Mouse (Mus musculus): ENCODE data around the gene Dnah11. TPM values are rescaled to one million over a fixed set of nuclear protein-coding genes. Genes with fewer than 3 reads are reported as not detected.
A peak's percentile ranks its signal among the peaks of the same experiment; 100 is the strongest.

Gene Dnah11
- polyA plus RNA-seq (2015; fragmentation: Nextera tagmentation; extraction: Ambion mirVana), result 0.07 and 0.10 TPM in 2 replicates

- no peak within 1 kb of the TSS for H3K27ac ChIP-seq
- H3K36me3 ChIP-seq, result no peaks in the 10 kb centered on the region
- H3K9me3 ChIP-seq, result no peaks in the 10 kb centered on the region
- ATAC-seq, result peak; percentile 99
- H3K27me3 ChIP-seq, result peaks cover 57% of the 10 kb centered on the region
- H3K4me1 ChIP-seq (replicated peaks), result peaks cover 7% of the 10 kb centered on the region
- H3K4me2 ChIP-seq (replicated peaks), result peak within 1 kb of the TSS; percentile 95
- H3K9ac ChIP-seq (replicated peaks), result peak within 1 kb of the TSS; percentile 37
- under 1% methylated on average over 47 of the region's 47 CpGs for WGBS
- H3K4me3 ChIP-seq (replicated peaks), result peak within 1 kb of the TSS; percentile 48
Measured at GRCm38 (mm10) chr12:118198386-118199093, at the start of gene Dnah11. Gene Dnah11, minus strand, starts transcription at chr12:118199043.

- no peak for ATAC-seq
- Histone ChIP-seq H3K9ac (replicated peaks) (no peak overlapping the region), H3K4me2 (replicated peaks) (no peak overlapping the region), H3K4me1 (replicated peaks) (no peaks in the 10 kb centered on the region), H3K36me3 (no peaks in the 10 kb centered on the region), H3K27me3 (no peaks in the 10 kb centered on the region), H3K27ac (no peak overlapping the region), H3K4me3 (replicated peaks) (no peak overlapping the region), H3K9me3 (no peaks in the 10 kb centered on the region)
- 63% methylated on average over 3 of the region's 3 CpGs for WGBS
Measured at GRCm38 (mm10) chr12:118221182-118221581, 22.3 kb upstream of the Dnah11 start.

DNA sequence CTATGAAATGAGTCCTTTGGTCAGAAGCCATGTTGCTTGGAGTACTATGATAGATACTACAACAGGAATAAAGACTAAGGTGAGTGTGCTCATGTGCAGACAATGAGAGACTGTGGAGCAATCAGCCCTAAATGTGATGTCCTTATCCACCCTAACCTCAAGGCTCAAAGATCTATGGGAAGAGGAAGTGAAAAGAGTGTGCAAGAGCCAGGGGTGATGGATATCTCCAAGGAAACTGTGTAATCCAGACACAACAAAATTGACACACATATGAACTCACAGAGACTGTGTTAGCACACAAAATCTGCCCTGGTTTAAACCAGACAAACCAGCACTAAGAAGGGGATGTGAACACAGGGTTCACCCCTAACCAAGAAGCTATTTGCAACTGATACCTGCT lies 21.2 kb upstream of the Dnah11 start:
- Histone ChIP-seq H3K9me3 (no peaks in the 10 kb centered on the region), H3K36me3 (no peaks in the 10 kb centered on the region), H3K4me1 (replicated peaks) (no peaks in the 10 kb centered on the region), H3K4me2 (replicated peaks) (no peak overlapping the region), H3K27ac (no peak overlapping the region), H3K27me3 (no peaks in the 10 kb centered on the region), H3K9ac (replicated peaks) (no peak overlapping the region), H3K4me3 (replicated peaks) (no peak overlapping the region)
- no peak for ATAC-seq

- no peak overlapping the region for H3K4me3 ChIP-seq (replicated peaks)
- H3K27ac ChIP-seq, result no peak overlapping the region
- 88% methylated on average over 2 of the region's 2 CpGs for WGBS
- no peak overlapping the region for H3K4me2 ChIP-seq (replicated peaks)
- H3K4me1 ChIP-seq (replicated peaks), result no peaks in the 10 kb centered on the region
- H3K9me3 ChIP-seq, result no peaks in the 10 kb centered on the region
- H3K36me3 ChIP-seq, result no peaks in the 10 kb centered on the region
- H3K27me3 ChIP-seq, result no peaks in the 10 kb centered on the region
- no peak overlapping the region for H3K9ac ChIP-seq (replicated peaks)
- no peak for ATAC-seq
Measured at GRCm38 (mm10) chr12:118212163-118212562, 13.3 kb upstream of the Dnah11 start.

GRCm38 (mm10) chr12:118196583-118196982 lies 2.3 kb downstream of the Dnah11 start:
- Histone ChIP-seq H3K27me3 (peaks cover 60% of the 10 kb centered on the region), H3K4me1 (replicated peaks) (peaks cover 7% of the 10 kb centered on the region), H3K9ac (replicated peaks) (no peak overlapping the region), H3K9me3 (no peaks in the 10 kb centered on the region), H3K36me3 (no peaks in the 10 kb centered on the region), H3K4me2 (replicated peaks) (no peak overlapping the region), H3K27ac (no peak overlapping the region), H3K4me3 (replicated peaks) (no peak overlapping the region)
- no peak for ATAC-seq
- WGBS, result 62% methylated on average over 2 of the region's 2 CpGs

DNA sequence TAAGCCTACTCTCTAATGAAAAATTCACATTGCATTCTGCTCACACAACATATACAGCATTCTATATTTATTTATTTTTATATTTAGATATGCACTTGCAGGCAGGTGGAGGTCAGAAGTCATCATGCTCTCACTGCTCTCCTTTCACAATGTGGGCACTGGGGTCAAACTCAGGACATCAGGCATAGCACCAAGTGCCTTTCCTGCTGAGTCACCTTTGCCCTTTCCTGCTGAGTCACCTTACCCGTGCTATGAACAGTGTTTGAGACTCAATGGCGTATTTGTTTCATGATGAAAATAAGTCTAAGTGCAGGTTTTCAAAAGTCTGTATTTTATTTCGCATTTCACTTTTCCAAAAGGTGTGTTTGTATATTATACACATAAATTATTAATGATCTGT lies 9.3 kb downstream of the Dnah11 start:
- no peaks in the 10 kb centered on the region for H3K9me3 ChIP-seq
- no peak overlapping the region for H3K4me2 ChIP-seq (replicated peaks)
- no peak overlapping the region for H3K27ac ChIP-seq
- H3K27me3 ChIP-seq, result peaks cover 39% of the 10 kb centered on the region
- no peak overlapping the region for H3K4me3 ChIP-seq (replicated peaks)
- WGBS, result 71% methylated on average over 3 of the region's 3 CpGs
- peaks cover 15% of the 10 kb centered on the region for H3K4me1 ChIP-seq (replicated peaks)
- no peak for ATAC-seq
- H3K9ac ChIP-seq (replicated peaks), result no peak overlapping the region
- H3K36me3 ChIP-seq, result no peaks in the 10 kb centered on the region

- H3K36me3 ChIP-seq, result no peaks in the 10 kb centered on the region
- WGBS, result 44% methylated on average over 2 of the region's 2 CpGs
- no peak overlapping the region for H3K4me2 ChIP-seq (replicated peaks)
- ATAC-seq, result no peak
- H3K9me3 ChIP-seq, result no peaks in the 10 kb centered on the region
- H3K27me3 ChIP-seq, result peaks cover 29% of the 10 kb centered on the region
- no peak overlapping the region for H3K4me3 ChIP-seq (replicated peaks)
- H3K4me1 ChIP-seq (replicated peaks), result peaks cover 15% of the 10 kb centered on the region
- H3K9ac ChIP-seq (replicated peaks), result no peak overlapping the region
- H3K27ac ChIP-seq, result no peak overlapping the region
Measured at GRCm38 (mm10) chr12:118187663-118188062, 11.2 kb downstream of the Dnah11 start.

DNA sequence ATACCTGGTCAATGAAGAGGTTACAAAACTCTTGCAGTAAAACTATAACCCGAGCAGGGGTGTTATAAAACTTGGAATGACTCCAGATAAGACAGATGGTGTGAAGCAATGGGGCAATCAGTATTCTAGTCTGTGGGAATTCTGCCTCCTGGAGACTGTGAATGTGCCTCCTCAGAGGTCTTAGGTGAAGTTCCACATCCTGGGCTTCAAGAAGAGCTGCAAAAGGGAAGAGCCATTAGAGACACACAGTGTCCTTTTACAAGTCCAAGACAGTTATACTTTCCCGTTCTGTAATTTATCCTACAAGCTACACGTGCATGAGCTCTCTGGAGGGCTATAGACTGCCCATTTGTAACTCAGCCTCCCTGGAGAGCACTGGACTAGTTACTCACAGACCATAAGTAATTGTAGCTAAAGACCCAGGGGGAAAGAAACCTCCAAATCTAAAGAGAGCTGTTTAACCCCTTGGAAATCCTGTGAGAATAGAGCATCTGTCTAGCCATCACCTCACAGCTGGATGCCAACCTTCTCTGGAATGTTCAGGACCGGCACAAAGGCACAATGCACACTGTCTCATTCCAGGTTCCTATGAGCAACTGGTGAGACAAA lies 11.9 kb downstream of the Dnah11 start:
- no peak overlapping the region for H3K27ac ChIP-seq
- no peak overlapping the region for H3K4me2 ChIP-seq (replicated peaks)
- no peak overlapping the region for H3K4me3 ChIP-seq (replicated peaks)
- no peak overlapping the region for H3K9ac ChIP-seq (replicated peaks)
- whole genome bisulfite sequencing, result 15% methylated on average over 4 of the region's 4 CpGs
- H3K36me3 ChIP-seq, result no peaks in the 10 kb centered on the region
- H3K4me1 ChIP-seq (replicated peaks), result peaks cover 15% of the 10 kb centered on the region
- H3K9me3 ChIP-seq, result no peaks in the 10 kb centered on the region
- no peak for ATAC-seq
- H3K27me3 ChIP-seq, result peaks cover 29% of the 10 kb centered on the region

- Histone ChIP-seq H3K9me3 (no peaks in the 10 kb centered on the region), H3K4me2 (replicated peaks) (no peak overlapping the region), H3K4me3 (replicated peaks) (no peak overlapping the region), H3K27me3 (peaks cover 29% of the 10 kb centered on the region), H3K27ac (no peak overlapping the region), H3K4me1 (replicated peaks) (peaks cover 15% of the 10 kb centered on the region), H3K9ac (replicated peaks) (no peak overlapping the region), H3K36me3 (no peaks in the 10 kb centered on the region)
- ATAC-seq, result no peak
- WGBS, result 38% methylated on average over 4 of the region's 4 CpGs
Measured at GRCm38 (mm10) chr12:118186120-118186880, 12.5 kb downstream of the Dnah11 start.

DNA sequence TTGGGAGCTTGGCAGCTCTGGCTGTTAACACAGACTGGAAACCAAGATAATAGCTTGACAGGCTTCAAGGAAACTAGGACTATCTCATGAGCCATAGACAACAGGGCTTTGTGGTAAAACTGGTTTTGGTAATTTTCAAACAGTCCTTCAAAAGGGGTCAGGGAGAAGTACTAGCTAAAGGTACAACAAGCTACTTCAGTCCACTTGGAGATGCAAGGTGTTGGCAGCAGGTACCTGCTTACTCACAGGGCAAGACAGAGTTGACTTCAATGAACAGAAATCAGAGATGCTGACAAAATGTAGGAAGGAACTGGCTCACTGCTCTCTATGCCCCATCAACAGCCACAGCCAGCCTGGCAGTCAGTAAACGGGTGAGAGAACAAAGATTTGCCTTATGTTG lies 14.1 kb downstream of the Dnah11 start:
- no peak overlapping the region for H3K27ac ChIP-seq
- no peak overlapping the region for H3K4me2 ChIP-seq (replicated peaks)
- H3K27me3 ChIP-seq, result peaks cover 25% of the 10 kb centered on the region
- no peak overlapping the region for H3K4me3 ChIP-seq (replicated peaks)
- no peaks in the 10 kb centered on the region for H3K9me3 ChIP-seq
- 88% methylated on average over 1 of the region's 1 CpGs for WGBS
- H3K36me3 ChIP-seq, result no peaks in the 10 kb centered on the region
- H3K9ac ChIP-seq (replicated peaks), result no peak overlapping the region
- no peak for ATAC-seq
- peaks cover 15% of the 10 kb centered on the region for H3K4me1 ChIP-seq (replicated peaks)

DNA sequence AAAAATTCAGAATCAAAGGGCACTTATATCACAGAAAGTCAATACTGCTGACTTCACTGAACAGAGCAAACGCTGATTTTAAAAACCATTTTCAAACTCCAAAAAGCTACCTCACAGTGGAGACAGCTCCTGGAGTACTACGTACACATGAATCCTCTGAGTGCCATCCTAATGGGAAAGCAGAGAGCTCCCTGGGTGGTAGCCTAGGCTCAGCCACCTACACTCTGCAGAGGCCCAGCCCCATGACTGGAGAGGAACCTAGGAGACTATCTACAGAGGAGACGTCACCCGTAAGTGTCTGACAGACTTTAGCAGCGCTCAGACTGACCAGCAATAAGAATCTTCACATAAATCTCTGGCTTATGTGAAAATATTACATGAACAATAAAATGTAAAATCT lies 21.1 kb downstream of the Dnah11 start:
- Histone ChIP-seq H3K9ac (replicated peaks) (no peak overlapping the region), H3K36me3 (no peaks in the 10 kb centered on the region), H3K4me3 (replicated peaks) (no peak overlapping the region), H3K9me3 (no peaks in the 10 kb centered on the region), H3K27me3 (no peaks in the 10 kb centered on the region), H3K27ac (no peak overlapping the region), H3K4me2 (replicated peaks) (no peak overlapping the region), H3K4me1 (replicated peaks) (no peaks in the 10 kb centered on the region)
- no peak for ATAC-seq
- 91% methylated on average over 5 of the region's 5 CpGs for WGBS

GRCm38 (mm10) chr12:118164785-118165184 lies 34.1 kb downstream of the Dnah11 start:
- no peak overlapping the region for H3K27ac ChIP-seq
- no peak overlapping the region for H3K4me2 ChIP-seq (replicated peaks)
- no peaks in the 10 kb centered on the region for H3K9me3 ChIP-seq
- no peak for ATAC-seq
- WGBS, result 39% methylated on average over 4 of the region's 4 CpGs
- H3K36me3 ChIP-seq, result no peaks in the 10 kb centered on the region
- H3K4me3 ChIP-seq (replicated peaks), result no peak overlapping the region
- H3K27me3 ChIP-seq, result no peaks in the 10 kb centered on the region
- no peak overlapping the region for H3K9ac ChIP-seq (replicated peaks)
- H3K4me1 ChIP-seq (replicated peaks), result no peaks in the 10 kb centered on the region
